Mouse (Mus musculus) right cerebral cortex, postnatal 4 days (tissue): ENCODE data around the gene Ankrd26.
"Not testable (repeated sequence)": the region's sequence is repeated elsewhere in the genome, so short reads cannot be mapped to it uniquely, and the experiment has no call there.

Experiments used
- DNase-seq: peaks from one replicate; pipeline ENCODE4 v3.0.0-alpha.2; 2022

The Ankrd26 gene

GRCm38 (mm10) chr6:118561745-118562609 lies at the start of gene Ankrd26:
Ankrd26 (minus strand) TSS chr6:118562226.
- DNase-seq = peak; percentile 86

GRCm38 (mm10) chr6:118608906-118609305 lies 46.9 kb upstream of the Ankrd26 start:
- no peak for DNase-seq

- DNase-seq = no peak
These were observed 43.9 kb upstream of the Ankrd26 start for GRCm38 (mm10) chr6:118605974-118606373.

GRCm38 (mm10) chr6:118603825-118604224 lies 41.8 kb upstream of the Ankrd26 start:
- no peak for DNase-seq

GRCm38 (mm10) chr6:118595681-118596055 lies 33.6 kb upstream of the Ankrd26 start:
- no peak for DNase-seq

- no peak for DNase-seq
These were observed 33.0 kb upstream of the Ankrd26 start for GRCm38 (mm10) chr6:118594833-118595680.

GRCm38 (mm10) chr6:118594070-118594469 lies 32.0 kb upstream of the Ankrd26 start:
- no peak for DNase-seq

GRCm38 (mm10) chr6:118593377-118594061 lies 31.5 kb upstream of the Ankrd26 start:
- no peak for DNase-seq

GRCm38 (mm10) chr6:118592662-118593376 lies 30.8 kb upstream of the Ankrd26 start:
- no peak for DNase-seq

- not testable (repeated sequence) for DNase-seq
These were observed 16.7 kb upstream of the Ankrd26 start for GRCm38 (mm10) chr6:118578741-118579140.

GRCm38 (mm10) chr6:118574351-118574750 lies 12.3 kb upstream of the Ankrd26 start:
- DNase-seq = no peak

GRCm38 (mm10) chr6:118567816-118568215 lies 5.8 kb upstream of the Ankrd26 start:
- DNase-seq = no peak

GRCm38 (mm10) chr6:118561225-118561624 lies 801 bp downstream of the Ankrd26 start:
- DNase-seq = no peak

GRCm38 (mm10) chr6:118538627-118539026 lies 23.4 kb downstream of the Ankrd26 start:
- no peak for DNase-seq

GRCm38 (mm10) chr6:118537201-118537600 lies 24.8 kb downstream of the Ankrd26 start:
- not testable (repeated sequence) for DNase-seq

- no peak for DNase-seq
These were observed 26.7 kb downstream of the Ankrd26 start for GRCm38 (mm10) chr6:118535321-118535720.

GRCm38 (mm10) chr6:118533381-118533780 lies 28.6 kb downstream of the Ankrd26 start:
- no peak for DNase-seq

GRCm38 (mm10) chr6:118520668-118521067 lies 41.4 kb downstream of the Ankrd26 start:
- DNase-seq = no peak

GRCm38 (mm10) chr6:118513335-118514012 lies 48.6 kb downstream of the Ankrd26 start:
- no peak for DNase-seq

GRCm38 (mm10) chr6:118499010-118499409 lies 63.0 kb downstream of the Ankrd26 start:
- DNase-seq = no peak

- no peak for DNase-seq
These were observed 79.9 kb downstream of the Ankrd26 start for GRCm38 (mm10) chr6:118482125-118482524.
